Mouse (Mus musculus) gastrocnemius, postnatal 4 days (tissue): ENCODE measurements around the gene Klrk1. TPM values are rescaled to one million over a fixed set of nuclear protein-coding genes. Genes with fewer than 3 reads are reported as not detected.
"Not testable (repeated sequence)": the region's sequence is repeated elsewhere in the genome, so short reads cannot be mapped to it uniquely, and the experiment has no call there.

Experiments
- DNase-seq, 2 experiments: peaks; one replicate each; pipeline ENCODE4 v3.0.0; 2021 to 2022; ENCODE audit warnings: low spot score in 2 of 2, mixed read lengths in 2 of 2
- long read RNA-seq, 2 experiments: library from polyadenylated mRNA; stranded (forward); transcript quantifications; one replicate each; pipeline ENCODE4 v2.0.0; 2021
- total RNA-seq, 2 experiments: library from RNA; stranded (reverse); gene quantifications; 2 replicates each; pipeline ENCODE4 v1.2.3; 2021

The Klrk1 gene
- not detected for total RNA-seq
- long read RNA-seq, experiment 1 = 0 reads
- long read RNA-seq, experiment 2 = 0 reads

- DNase-seq = no peak
These were observed at the start of gene Klrk1 for GRCm38 (mm10) chr6:129623735-129624134. Gene Klrk1, minus strand, starts transcription at chr6:129623864.

GRCm38 (mm10) chr6:129661301-129661700 is 37.6 kb upstream of the Klrk1 start:
- not testable (repeated sequence) for DNase-seq

- DNase-seq = not testable (repeated sequence)
These were observed 36.9 kb upstream of the Klrk1 start, which contains the start of gene Klrc2 for GRCm38 (mm10) chr6:129660589-129660988. Gene Klrc2, minus strand, starts transcription at chr6:129660689.

DNA sequence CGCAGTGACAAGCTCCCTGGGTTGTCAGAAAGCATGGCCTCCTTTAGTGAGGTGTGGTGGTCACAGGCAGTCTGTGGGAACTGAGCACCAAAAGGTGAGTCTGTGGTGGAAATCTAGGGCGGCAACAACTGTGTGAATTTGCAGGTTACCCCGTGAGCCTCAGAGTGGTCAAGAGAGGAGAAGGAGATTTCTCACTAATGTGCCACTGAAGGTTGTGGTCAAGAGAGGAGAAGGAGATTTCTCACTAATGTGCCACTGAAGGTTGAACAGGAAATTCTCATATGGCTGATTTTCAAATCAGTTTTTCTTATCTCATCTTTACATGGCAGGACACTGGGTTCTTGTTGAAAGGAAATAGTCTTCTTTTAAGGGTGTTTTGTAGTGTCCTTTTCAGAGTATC is 20.4 kb upstream of the Klrk1 start:
- DNase-seq = not testable (repeated sequence)

- DNase-seq = not testable (repeated sequence)
These were observed 19.6 kb upstream of the Klrk1 start, which contains the start of gene Klrc3 for GRCm38 (mm10) chr6:129643237-129643636. Gene Klrc3, minus strand, starts transcription at chr6:129643337.

- not testable (repeated sequence) for DNase-seq
These were observed 7.4 kb upstream of the Klrk1 start for GRCm38 (mm10) chr6:129631046-129631445.

- no peak for DNase-seq
These were observed 15.3 kb downstream of the Klrk1 start for GRCm38 (mm10) chr6:129608372-129608771.

- DNase-seq = no peak
These were observed 32.2 kb downstream of the Klrk1 start, which contains the start of gene Klrd1 for GRCm38 (mm10) chr6:129591508-129591907. Gene Klrd1, plus strand, starts transcription at chr6:129591782.

DNA sequence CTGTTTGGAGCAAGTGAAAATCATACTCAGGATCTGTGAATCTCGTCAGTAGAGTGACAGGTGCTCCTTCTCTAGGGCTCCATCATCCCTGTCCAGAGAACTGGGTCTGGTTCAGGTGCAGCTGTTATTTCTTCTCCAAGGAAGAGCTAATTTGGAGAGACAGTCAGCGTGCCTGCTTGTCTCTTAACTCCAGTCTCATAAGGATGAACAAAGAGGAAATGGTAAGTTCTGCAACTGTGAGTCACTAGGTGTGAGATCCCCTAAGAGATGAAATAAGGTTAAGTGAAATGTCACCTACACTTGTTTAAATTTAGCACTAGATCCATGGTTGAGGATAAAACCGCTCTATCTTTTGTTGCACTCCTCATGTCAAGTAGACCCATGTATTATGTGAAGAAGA is 40.6 kb downstream of the Klrk1 start:
- no peak for DNase-seq

- no peak for DNase-seq
These were observed 41.8 kb downstream of the Klrk1 start for GRCm38 (mm10) chr6:129581896-129582295.

- DNase-seq = no peak
These were observed 42.4 kb downstream of the Klrk1 start for GRCm38 (mm10) chr6:129581274-129581673.

GRCm38 (mm10) chr6:129577605-129578004 is 46.1 kb downstream of the Klrk1 start, which contains the start of gene Klre1:
Gene Klre1, plus strand, starts transcription at chr6:129577905.
- no peak for DNase-seq

DNA sequence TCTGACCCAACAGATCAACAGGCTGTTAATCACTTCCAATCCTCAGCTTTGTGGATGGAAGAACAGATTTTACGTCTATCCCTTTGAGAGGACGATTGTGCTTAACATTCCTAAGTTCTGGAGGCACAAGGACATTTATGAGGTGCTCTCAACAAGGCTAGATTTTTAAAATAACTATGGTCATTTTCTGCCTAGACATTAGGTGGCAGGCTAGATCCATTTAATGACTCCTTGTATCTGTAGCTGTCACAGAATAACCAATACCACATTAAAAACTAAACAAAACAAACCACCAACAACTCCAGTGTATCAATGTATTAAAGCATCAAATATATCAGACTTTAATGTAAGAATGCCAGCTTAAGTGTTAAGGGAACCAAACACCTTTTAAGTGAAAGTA is 48.3 kb downstream of the Klrk1 start:
- DNase-seq = no peak

DNA sequence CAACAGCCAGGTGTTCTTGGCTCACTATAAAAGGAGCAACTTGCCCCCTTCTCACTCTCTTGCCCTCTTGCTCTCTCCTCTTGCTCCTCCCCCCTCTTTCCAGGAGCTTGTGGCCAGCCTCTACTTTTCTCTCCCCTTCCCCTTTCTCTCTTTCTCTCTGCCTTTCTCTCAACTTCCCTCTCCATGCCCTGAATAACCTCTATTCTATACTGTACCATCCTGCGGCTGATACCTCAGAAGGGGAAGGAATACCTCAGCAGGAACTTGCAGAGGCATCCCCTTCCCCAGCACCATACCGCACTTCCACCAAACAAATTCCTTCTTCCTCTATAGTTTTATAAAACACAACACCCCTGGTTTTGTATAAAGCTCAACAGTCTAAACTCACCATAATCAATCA is 58.4 kb downstream of the Klrk1 start:
- no peak for DNase-seq

Other genes with a start within 250 kb of the Klrk1 start
- under 1 TPM; 0.34 to 0.54 TPM for gene Clec12b, start 238.0 kb downstream of the Klrk1 start, total RNA-seq
- under 1 TPM; 0.34 to 0.71 TPM for gene Clec1b, start 226.6 kb downstream of the Klrk1 start, total RNA-seq
- gene Clec9a, start 215.0 kb downstream of the Klrk1 start, total RNA-seq = not detected
- 1 to 10 TPM; 5.9 to 6.2 TPM for gene Clec1a, start 171.9 kb downstream of the Klrk1 start, total RNA-seq
- gene Olr1, start 116.7 kb downstream of the Klrk1 start, total RNA-seq = not detected
- not detected for gene Tmem52b, start 111.3 kb downstream of the Klrk1 start, total RNA-seq
- gene Gabarapl1, start 90.7 kb downstream of the Klrk1 start, total RNA-seq = 10 to 100 TPM; 30.7 to 31.3 TPM
- not detected for gene Klre1, start 46.0 kb downstream of the Klrk1 start, total RNA-seq
- gene Klrd1, start 32.1 kb downstream of the Klrk1 start, total RNA-seq = not detected
- gene Klrc3, start 19.5 kb upstream of the Klrk1 start, total RNA-seq = not detected
- gene Klrc2, start 36.8 kb upstream of the Klrk1 start, total RNA-seq = not detected
- gene Klrc1, start 55.1 kb upstream of the Klrk1 start, total RNA-seq = not detected
- not detected for gene Klri1, start 93.3 kb upstream of the Klrk1 start, total RNA-seq
- not detected for gene Klri2, start 116.6 kb upstream of the Klrk1 start, total RNA-seq
- gene Gm156, start 160.4 kb upstream of the Klrk1 start, total RNA-seq = not detected
- gene Gm17631, start 238.8 kb upstream of the Klrk1 start, total RNA-seq = not detected